Mouse (Mus musculus): ENCODE measurements at regions not wholly inside any gene's neighbourhood (a gene's known extent, or its start where the extent isn't known, plus 50 kb on each side); places are given as distances from the start of the nearest gene placed in this dataset.

DNA sequence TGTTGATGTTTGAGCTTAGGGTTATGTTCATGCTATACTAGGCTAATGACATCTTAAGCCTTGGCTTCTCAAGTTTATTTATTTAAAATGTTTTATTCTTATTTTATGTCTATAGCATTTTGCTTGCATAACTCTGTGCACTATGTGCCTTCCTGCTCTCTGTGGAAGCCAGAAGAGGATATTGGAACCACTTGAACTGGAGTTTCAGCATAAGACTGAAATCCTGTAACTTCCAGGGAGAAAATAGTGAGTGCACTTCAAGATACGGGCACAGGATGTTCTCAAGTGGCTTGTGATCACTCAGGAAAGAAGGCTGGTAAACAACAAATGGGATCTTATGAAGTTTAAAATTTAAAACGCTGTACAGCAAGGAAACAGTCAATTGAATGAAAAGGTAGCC, 257.0 kb upstream of the Gm10131 start:
- no peak overlapping the region for H3K4me3 ChIP-seq
- H3K27ac ChIP-seq, result no peak overlapping the region
- no peak overlapping the region for H3K4me2 ChIP-seq
- H3K9me3 ChIP-seq (replicated peaks), result no peaks in the 10 kb centered on the region
- no peak overlapping the region for H3K9ac ChIP-seq
- ATAC-seq, result no peak
- no peaks in the 10 kb centered on the region for H3K4me1 ChIP-seq
- no peaks in the 10 kb centered on the region for H3K36me3 ChIP-seq
- 49% methylated on average over 2 of the region's 2 CpGs for WGBS (ENCODE audit: insufficient replicate concordance)
- H3K27me3 ChIP-seq (replicated peaks), result no peaks in the 10 kb centered on the region

DNA sequence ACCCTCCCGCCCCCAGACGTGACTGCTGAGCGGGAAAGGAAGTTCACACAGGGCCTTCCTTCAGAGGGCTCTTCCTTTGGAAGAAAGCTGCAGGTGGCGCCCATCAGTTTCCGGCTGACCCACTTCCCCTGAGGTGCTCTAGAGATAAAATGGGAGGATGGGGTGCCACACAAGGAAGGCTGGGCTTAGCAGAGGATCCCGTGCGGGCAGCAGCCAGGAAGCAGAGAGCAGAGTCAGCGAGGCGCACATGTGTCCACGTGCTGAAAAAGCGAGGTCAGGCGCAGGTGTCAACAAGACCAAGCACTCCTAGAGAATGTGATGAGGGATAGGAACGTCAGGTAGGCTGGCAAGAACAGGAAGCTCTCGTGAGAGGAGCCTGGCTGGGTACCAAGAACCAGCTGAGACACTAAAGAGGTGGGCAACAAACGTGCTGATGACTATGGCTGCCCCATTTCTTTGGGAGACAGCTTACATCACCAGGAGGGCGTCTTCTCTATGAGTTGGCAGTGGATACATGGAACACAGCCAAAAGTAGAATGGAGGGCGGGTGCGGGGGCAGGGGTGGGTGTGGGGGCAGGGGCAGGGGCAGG, 253.0 kb upstream of the Gm10131 start:
- Histone ChIP-seq H3K9ac (no peak overlapping the region), H3K9me3 (replicated peaks) (no peaks in the 10 kb centered on the region), H3K27me3 (replicated peaks) (no peaks in the 10 kb centered on the region), H3K36me3 (no peaks in the 10 kb centered on the region), H3K4me1 (no peaks in the 10 kb centered on the region), H3K4me3 (no peak overlapping the region), H3K27ac (no peak overlapping the region), H3K4me2 (no peak overlapping the region)
- ATAC-seq, result no peak
- WGBS (ENCODE audit: insufficient replicate concordance), result 54% methylated on average over 18 of the region's 18 CpGs

DNA sequence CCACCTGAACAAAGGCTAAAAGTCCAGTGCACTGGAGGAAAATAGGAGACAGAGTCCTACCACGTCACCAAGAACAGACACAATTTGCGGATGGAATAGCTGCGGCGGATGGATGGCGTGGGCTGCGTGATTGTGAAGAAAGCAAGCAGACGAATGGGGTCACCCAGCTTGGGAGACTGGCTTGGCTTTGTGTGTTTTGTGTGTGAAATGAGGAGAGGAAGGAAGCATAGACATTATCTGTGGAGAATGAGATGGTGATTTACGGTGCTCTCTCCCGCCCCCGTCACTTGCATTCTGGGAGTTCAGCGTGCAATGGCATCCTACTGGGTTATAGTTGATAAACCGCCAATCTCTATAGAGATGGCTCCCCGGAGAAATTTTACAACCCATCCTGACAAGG, 252.1 kb upstream of the Gm10131 start:
- Histone ChIP-seq H3K27ac (no peak overlapping the region), H3K4me3 (no peak overlapping the region), H3K9me3 (replicated peaks) (no peaks in the 10 kb centered on the region), H3K36me3 (no peaks in the 10 kb centered on the region), H3K9ac (no peak overlapping the region), H3K4me1 (no peaks in the 10 kb centered on the region), H3K27me3 (replicated peaks) (no peaks in the 10 kb centered on the region), H3K4me2 (no peak overlapping the region)
- 74% methylated on average over 13 of the region's 13 CpGs for WGBS (ENCODE audit: insufficient replicate concordance)
- no peak for ATAC-seq

DNA sequence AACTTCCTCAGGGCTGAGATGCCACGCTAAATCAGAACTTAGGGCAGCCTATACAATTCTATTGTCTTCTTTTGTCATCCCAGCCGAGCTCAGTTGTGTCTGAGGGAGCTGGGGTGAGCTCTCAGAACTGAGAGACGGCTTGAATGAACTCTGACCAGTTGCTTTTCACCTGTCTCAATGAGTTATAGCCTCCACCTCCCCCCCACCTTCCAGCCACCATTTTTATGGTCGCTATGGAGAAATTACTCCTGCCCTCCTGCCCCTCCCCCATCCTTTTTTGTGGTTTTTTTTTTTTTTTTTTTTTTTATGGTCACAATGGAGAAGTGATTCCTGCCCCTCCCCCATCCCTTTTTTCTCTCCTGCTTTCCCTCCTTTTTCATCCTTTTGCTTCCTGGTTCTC, 251.6 kb upstream of the Gm10131 start:
- Histone ChIP-seq H3K4me3 (no peak overlapping the region), H3K27ac (no peak overlapping the region), H3K4me2 (no peak overlapping the region), H3K27me3 (replicated peaks) (no peaks in the 10 kb centered on the region), H3K36me3 (no peaks in the 10 kb centered on the region), H3K9ac (no peak overlapping the region), H3K9me3 (replicated peaks) (no peaks in the 10 kb centered on the region), H3K4me1 (no peaks in the 10 kb centered on the region)
- WGBS (ENCODE audit: insufficient replicate concordance), result 46% methylated on average over 4 of the region's 4 CpGs
- no peak for ATAC-seq

DNA sequence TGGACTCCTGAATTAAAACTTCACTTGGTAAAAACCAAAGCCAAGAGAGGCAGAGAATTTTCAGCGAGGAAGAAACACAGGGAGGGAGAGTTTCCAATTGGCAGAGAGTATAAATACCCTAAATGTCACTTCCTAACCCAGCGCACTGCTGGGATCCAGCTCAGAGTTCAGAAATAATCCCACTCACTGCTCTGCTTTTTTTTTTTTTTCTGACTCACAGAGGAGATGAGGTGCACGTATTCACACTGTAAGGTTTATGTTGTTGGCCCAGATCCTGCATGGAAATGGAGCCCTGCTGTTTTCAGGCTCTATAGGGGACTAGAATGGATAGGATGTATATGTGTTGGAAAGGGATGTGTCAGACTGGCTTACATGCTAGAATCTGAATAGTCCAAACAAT, 249.8 kb upstream of the Gm10131 start:
- no peak for ATAC-seq
- Histone ChIP-seq H3K4me2 (no peak overlapping the region), H3K36me3 (no peaks in the 10 kb centered on the region), H3K27me3 (replicated peaks) (no peaks in the 10 kb centered on the region), H3K9me3 (replicated peaks) (no peaks in the 10 kb centered on the region), H3K27ac (no peak overlapping the region), H3K4me1 (no peaks in the 10 kb centered on the region), H3K9ac (no peak overlapping the region), H3K4me3 (no peak overlapping the region)
- 63% methylated on average over 3 of the region's 3 CpGs for whole genome bisulfite sequencing (ENCODE audit: insufficient replicate concordance)

DNA sequence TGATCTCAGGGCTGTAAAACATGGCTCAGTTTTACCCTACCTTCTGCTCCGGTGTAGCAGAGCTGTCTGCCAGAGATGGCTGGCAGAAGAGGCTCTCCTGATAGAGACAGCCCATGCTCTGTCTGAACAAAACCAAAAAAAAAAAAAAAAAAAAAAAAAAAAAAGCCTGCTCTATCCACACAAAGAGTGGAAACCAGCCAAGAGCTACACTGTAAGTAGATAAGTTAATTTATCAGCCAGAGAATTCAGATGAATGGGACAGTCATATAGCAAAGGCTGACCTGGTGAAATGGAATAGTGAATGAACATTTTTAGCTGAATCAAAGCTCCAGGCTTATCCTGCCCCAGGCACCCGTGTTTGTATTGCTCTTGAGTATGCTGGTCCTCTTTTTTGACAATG, 248.2 kb upstream of the Gm10131 start:
- Histone ChIP-seq H3K4me2 (no peak overlapping the region), H3K27me3 (replicated peaks) (no peaks in the 10 kb centered on the region), H3K9ac (no peak overlapping the region), H3K4me1 (no peaks in the 10 kb centered on the region), H3K27ac (no peak overlapping the region), H3K36me3 (no peaks in the 10 kb centered on the region), H3K9me3 (replicated peaks) (no peaks in the 10 kb centered on the region), H3K4me3 (no peak overlapping the region)
- ATAC-seq, result no peak
- WGBS (ENCODE audit: insufficient replicate concordance), result 48% methylated on average over 2 of the region's 2 CpGs

DNA sequence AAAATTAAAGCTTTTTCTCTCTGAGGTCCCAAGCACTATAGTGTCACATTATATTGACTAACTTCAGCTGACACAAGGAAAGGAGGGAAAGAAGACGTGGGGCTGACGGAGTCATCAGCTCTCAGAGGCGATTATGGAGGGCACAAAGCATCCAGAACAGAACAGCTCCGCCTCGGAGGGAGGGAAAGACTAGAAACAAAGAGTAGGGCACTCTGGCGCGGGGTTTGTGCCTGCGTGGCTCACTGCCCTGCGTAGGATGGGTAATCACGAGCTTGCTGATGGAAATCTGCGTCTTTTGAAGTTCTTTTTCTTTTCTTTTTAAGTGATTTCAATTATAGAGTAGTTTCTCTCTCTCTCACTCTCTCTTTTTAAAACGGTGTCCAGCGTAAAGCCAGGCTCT, 243.5 kb upstream of the Gm10131 start:
- Histone ChIP-seq H3K4me2 (no peak overlapping the region), H3K36me3 (no peaks in the 10 kb centered on the region), H3K4me3 (no peak overlapping the region), H3K27ac (no peak overlapping the region), H3K9ac (no peak overlapping the region), H3K4me1 (no peaks in the 10 kb centered on the region), H3K27me3 (replicated peaks) (no peaks in the 10 kb centered on the region), H3K9me3 (replicated peaks) (no peaks in the 10 kb centered on the region)
- no peak for ATAC-seq
- 70% methylated on average over 13 of the region's 13 CpGs for WGBS (ENCODE audit: insufficient replicate concordance)

DNA sequence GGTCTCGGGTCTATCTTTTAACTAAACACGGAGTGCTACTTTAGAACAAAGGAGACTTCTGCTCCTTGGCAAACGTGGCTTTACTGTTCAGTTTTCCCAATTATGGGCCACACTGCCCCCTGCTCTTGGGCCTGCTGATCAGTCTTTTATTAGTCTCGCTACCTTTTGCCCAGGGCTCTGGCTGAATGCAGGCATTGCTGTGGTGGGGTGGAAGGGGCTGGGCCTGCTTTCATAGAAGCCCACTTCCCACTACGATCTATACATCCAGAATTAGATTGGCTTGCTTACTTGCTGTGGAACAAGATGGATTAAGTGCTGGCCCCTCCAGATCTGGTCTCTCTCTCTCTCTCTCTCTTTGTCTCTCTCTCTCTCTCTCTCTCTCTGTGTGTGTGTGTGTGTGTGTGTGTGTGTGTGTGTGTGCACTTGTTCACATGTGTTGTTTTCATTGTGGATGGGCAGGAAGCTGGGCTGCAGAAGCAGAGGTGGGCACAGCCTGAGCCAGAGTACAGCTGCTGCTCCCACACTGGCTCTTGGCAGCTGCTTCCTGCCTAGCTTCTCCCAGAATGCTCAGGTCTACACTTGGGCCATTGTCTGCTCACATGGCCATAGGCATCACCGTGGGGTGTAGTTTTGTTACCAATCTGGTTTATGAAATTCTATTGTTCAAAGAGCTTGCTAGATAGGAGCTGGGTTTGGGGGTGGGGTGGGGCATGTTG, 241.8 kb upstream of the Gm10131 start:
- Histone ChIP-seq H3K27ac (no peak overlapping the region), H3K9me3 (replicated peaks) (no peaks in the 10 kb centered on the region), H3K4me2 (no peak overlapping the region), H3K9ac (no peak overlapping the region), H3K4me3 (no peak overlapping the region), H3K4me1 (no peaks in the 10 kb centered on the region), H3K27me3 (replicated peaks) (no peaks in the 10 kb centered on the region), H3K36me3 (no peaks in the 10 kb centered on the region)
- ATAC-seq, result no peak
- WGBS (ENCODE audit: insufficient replicate concordance), result 57% methylated on average over 6 of the region's 6 CpGs

DNA sequence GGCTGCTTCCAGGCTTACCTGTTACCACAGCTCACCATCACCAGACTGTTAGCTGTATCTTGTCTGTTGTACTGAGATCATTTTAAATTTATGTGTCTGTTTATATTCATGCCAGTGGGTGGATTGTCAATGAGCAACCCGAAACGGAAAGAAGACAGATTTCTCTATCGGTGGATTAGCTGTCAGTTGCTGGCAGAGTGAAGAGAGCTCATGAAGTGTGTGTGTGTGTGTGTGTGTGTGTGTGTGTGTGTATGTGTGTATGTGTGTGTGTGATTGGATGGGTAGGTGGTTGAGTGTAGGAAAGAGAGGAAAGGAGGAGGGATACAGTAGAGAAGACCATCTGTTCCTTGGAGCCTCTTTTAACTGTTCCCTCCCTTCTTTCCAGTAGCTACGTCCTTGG, 223.3 kb upstream of the Gm10131 start:
- Histone ChIP-seq H3K4me3 (no peak overlapping the region), H3K36me3 (no peaks in the 10 kb centered on the region), H3K4me1 (no peaks in the 10 kb centered on the region), H3K9ac (no peak overlapping the region), H3K9me3 (replicated peaks) (no peaks in the 10 kb centered on the region), H3K27ac (no peak overlapping the region), H3K27me3 (replicated peaks) (no peaks in the 10 kb centered on the region), H3K4me2 (no peak overlapping the region)
- 67% methylated on average over 4 of the region's 4 CpGs for WGBS (ENCODE audit: insufficient replicate concordance)
- no peak for ATAC-seq

DNA sequence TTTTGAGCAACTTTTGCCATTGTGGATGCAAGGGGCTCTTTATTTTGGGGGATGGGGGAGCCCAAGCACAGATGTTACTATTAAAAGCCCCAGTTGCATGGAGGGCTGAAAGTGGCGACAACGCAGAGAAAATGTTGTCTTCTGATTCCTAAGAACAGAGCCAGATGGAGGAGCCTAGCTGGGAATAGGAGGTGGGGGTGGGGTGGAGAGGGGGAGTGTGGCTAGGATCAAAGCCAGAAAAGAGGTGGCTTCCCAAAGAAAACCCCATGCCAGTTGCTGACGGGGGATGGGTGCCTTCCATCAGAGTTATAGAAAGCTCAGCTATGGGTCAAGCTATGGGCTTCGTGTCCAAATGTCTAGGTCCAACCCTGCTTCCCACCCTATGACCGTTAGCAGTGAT, 220.1 kb upstream of the Gm10131 start:
- peaks cover 6% of the 10 kb centered on the region; the same call in 1 of the 2 replicates for H3K27me3 ChIP-seq (replicated peaks)
- no peak overlapping the region for H3K4me2 ChIP-seq
- H3K9me3 ChIP-seq (replicated peaks), result no peaks in the 10 kb centered on the region
- H3K9ac ChIP-seq, result no peak overlapping the region
- 36% methylated on average over 5 of the region's 5 CpGs for WGBS (ENCODE audit: insufficient replicate concordance)
- no peaks in the 10 kb centered on the region for H3K36me3 ChIP-seq
- no peak overlapping the region for H3K4me3 ChIP-seq
- H3K27ac ChIP-seq, result no peak overlapping the region
- H3K4me1 ChIP-seq, result no peaks in the 10 kb centered on the region
- ATAC-seq, result no peak

DNA sequence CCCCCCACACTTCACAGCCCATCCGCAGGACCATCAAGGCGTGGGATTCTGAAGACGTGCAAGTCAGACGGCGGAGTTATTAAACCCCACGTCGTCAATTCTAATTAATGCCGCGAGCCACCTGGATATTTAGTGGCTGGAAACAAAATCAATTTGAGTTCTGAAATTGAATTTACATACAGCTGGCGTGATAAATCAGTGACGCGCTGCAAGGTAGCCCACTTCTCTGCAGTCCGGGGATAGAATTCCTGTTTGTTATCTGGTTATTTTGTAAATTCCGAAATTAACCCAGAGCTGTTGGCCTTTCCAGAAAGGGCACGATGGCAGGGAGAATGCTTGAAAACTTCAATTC, 215.1 kb upstream of the Gm10131 start:
- Histone ChIP-seq H3K27ac (no peak overlapping the region), H3K4me3 (no peak overlapping the region), H3K9ac (no peak overlapping the region), H3K4me1 (0 out of 2 replicates have a peak, but pooled peaks cover 4% of the 10 kb centered on the region), H3K4me2 (peak overlapping the region; percentile 37), H3K36me3 (no peaks in the 10 kb centered on the region), H3K9me3 (replicated peaks) (no peaks in the 10 kb centered on the region), H3K27me3 (replicated peaks) (peaks cover 24% of the 10 kb centered on the region)
- ATAC-seq, result no peak
- WGBS (ENCODE audit: insufficient replicate concordance), result 18% methylated on average over 15 of the region's 15 CpGs

DNA sequence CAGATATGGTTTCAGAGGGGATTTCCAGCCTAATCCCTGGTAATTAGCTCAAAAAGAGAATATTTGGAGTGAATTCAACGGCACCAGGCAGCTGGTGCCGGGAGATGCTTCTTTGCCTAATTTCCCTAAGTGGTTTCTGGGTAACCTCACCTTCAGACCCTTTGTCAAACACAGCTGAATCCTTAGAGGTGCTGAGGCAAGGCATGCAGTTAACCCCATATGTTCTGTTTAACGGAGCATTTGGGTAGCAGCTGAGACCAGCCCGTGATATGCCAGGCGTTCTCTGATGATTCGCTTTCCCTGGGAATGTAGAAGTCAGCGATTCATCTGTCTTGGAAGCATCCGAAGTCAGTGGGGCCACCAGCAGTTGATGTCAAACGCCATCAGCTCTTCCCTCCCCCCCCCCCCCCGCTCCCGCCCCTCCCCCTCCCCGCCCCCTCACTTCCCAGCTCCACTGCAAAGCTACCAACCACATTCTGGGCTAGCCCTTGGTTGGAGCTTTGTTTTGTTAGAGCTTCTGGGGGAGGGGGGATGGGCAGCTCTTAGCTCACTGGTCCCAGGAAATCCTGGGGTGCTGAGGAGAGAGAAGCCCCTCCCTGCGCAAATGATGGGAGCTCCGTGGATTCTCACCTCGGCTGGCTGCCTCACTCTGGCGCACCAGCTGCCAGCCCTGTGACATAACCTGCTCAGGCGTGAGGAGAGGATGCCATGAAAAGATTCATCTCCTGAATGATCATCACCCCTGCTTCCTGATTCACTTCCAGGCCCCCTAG, 214.5 kb upstream of the Gm10131 start:
- no peaks in the 10 kb centered on the region for H3K9me3 ChIP-seq (replicated peaks)
- peaks cover 24% of the 10 kb centered on the region for H3K27me3 ChIP-seq (replicated peaks)
- H3K36me3 ChIP-seq, result no peaks in the 10 kb centered on the region
- H3K4me3 ChIP-seq, result no peak overlapping the region; the same call in 1 of the 2 replicates
- H3K27ac ChIP-seq, result no peak overlapping the region
- peak overlapping the region; percentile 37 for H3K4me2 ChIP-seq
- 0 out of 2 replicates have a peak, but pooled peaks cover 4% of the 10 kb centered on the region for H3K4me1 ChIP-seq
- WGBS (ENCODE audit: insufficient replicate concordance), result 14% methylated on average over 14 of the region's 17 CpGs
- no peak for ATAC-seq
- H3K9ac ChIP-seq, result no peak overlapping the region

Data from liver, embryonic 12.5 days (tissue).